33 mouse cellular contexts compared by ENCODE assay signal in genomic region chr5:136334051-136334450, GRCm38 (mm10).
"Had no signal": no experiment of that assay in that cellular context is flagged by ENCODE, and none has a peak within 500 bp of the region (broad histone marks: within the 10 kb centered on the region; RNA-seq: fewer than 3 reads in every experiment).

No protein-coding gene starts in this region.

- H3K27me3 ChIP-seq: heart, embryonic 13.5 days; heart, embryonic 15.5 days; hindbrain, embryonic 12.5 days; hindbrain, embryonic 13.5 days; hindbrain, embryonic 15.5 days; intestine, embryonic 15.5 days; kidney, embryonic 15.5 days had no signal

- H3K9ac ChIP-seq: heart, embryonic 13.5 days; heart, embryonic 15.5 days; hindbrain, embryonic 12.5 days; hindbrain, embryonic 13.5 days; hindbrain, embryonic 14.5 days; hindbrain, embryonic 15.5 days; intestine, embryonic 15.5 days; kidney, embryonic 15.5 days had no signal

- H3K4me1 ChIP-seq: hindbrain, embryonic 10.5 days; intestine, embryonic 15.5 days; kidney, embryonic 15.5 days had no signal

- H3K27ac ChIP-seq: heart, embryonic 13.5 days; heart, embryonic 15.5 days; hindbrain, embryonic 10.5 days; intestine, embryonic 15.5 days; kidney, embryonic 15.5 days; kidney, postnatal 0 days; layer of hippocampus, adult 2 months; left cerebral cortex, adult 2 months had no signal

- DNase-seq: heart, postnatal 10 days; heart, postnatal 14 days; heart, postnatal 36 days; heart, postnatal 4 days; kidney, adult 11 months; kidney, adult 18-20 months; kidney, adult 2 months; kidney, adult 8-10 months; kidney, adult 9 months; kidney, postnatal 10 days; kidney, postnatal 14 days; kidney, postnatal 25 days; kidney, postnatal 36 days; kidney, postnatal 4 days; layer of hippocampus, adult 9-11 months; layer of hippocampus, postnatal 36 days had no signal

- H3K4me2 ChIP-seq: heart, embryonic 11.5 days; heart, embryonic 13.5 days; heart, embryonic 15.5 days; hindbrain, embryonic 12.5 days; hindbrain, embryonic 13.5 days; hindbrain, embryonic 14.5 days; hindbrain, embryonic 15.5 days; intestine, embryonic 15.5 days; kidney, embryonic 15.5 days had no signal

- H3K4me3 ChIP-seq: heart, embryonic 13.5 days; heart, embryonic 15.5 days; hindbrain, embryonic 10.5 days; hindbrain, embryonic 12.5 days; hindbrain, embryonic 13.5 days; hindbrain, embryonic 15.5 days; intestine, embryonic 15.5 days; kidney, embryonic 15.5 days; layer of hippocampus, adult 2 months; left cerebral cortex, adult 2 months had no signal

- H3K9me3 ChIP-seq: heart, embryonic 13.5 days; heart, embryonic 15.5 days; hindbrain, embryonic 10.5 days; hindbrain, embryonic 12.5 days; hindbrain, embryonic 13.5 days; hindbrain, embryonic 15.5 days; intestine, embryonic 15.5 days; kidney, embryonic 15.5 days had no signal

- ATAC-seq: hindbrain, postnatal 0 days; inflammation-experienced regulatory T-cells, adult 6 months; intestine, embryonic 15.5 days; intestine, embryonic 16.5 days; intestine, postnatal 0 days had no signal
